Mouse (Mus musculus) stomach, embryonic 15.5 days (tissue): ENCODE data around the gene Ttc39a. TPM values are rescaled to one million over a fixed set of nuclear protein-coding genes. Genes with fewer than 3 reads are reported as not detected.

Source experiments
- ATAC-seq: fragments of 200-750 bp; cut with Nextera tagmentation; 2 replicates; pipeline ENCODE4 v1.8.0; 2017; ENCODE audit warnings: low read depth, moderate number of reproducible peaks, moderate TSS enrichment; ENCODE audit not compliant: insufficient read depth, low FRiP score
- H3K27ac ChIP-seq: fragments of 300-500 bp; sonication (generic); 2 replicates; pipeline ENCODE4 v1.5.1; 2015; ENCODE audit warnings: mild to moderate bottlenecking, inconsistent platforms
- H3K27me3 ChIP-seq: fragments of 300-500 bp; sonication (generic); replicated peaks from 2 replicates; pipeline ENCODE4 v1.6.1; 2015; ENCODE audit warnings: inconsistent platforms
- H3K36me3 ChIP-seq: fragments of 300-500 bp; sonication (generic); 2 replicates; pipeline ENCODE4 v1.6.1; 2015; ENCODE audit warnings: inconsistent platforms
- H3K4me1 ChIP-seq: fragments of 300-500 bp; sonication (generic); 2 replicates; pipeline ENCODE4 v1.6.1; 2015; ENCODE audit warnings: inconsistent platforms
- H3K4me2 ChIP-seq: fragments of 300-500 bp; sonication (generic); 2 replicates; pipeline ENCODE4 v1.6.1; 2015; ENCODE audit warnings: mild to moderate bottlenecking, inconsistent platforms
- H3K4me3 ChIP-seq: fragments of 300-500 bp; sonication (generic); replicated peaks from 2 replicates; pipeline ENCODE4 v1.5.1; 2015; ENCODE audit warnings: inconsistent platforms
- H3K9ac ChIP-seq: fragments of 300-500 bp; sonication (generic); 2 replicates; pipeline ENCODE4 v1.6.1; 2015; ENCODE audit warnings: inconsistent platforms
- H3K9me3 ChIP-seq: fragments of 300-500 bp; sonication (generic); 2 replicates; pipeline ENCODE4 v1.6.1; 2016; ENCODE audit warnings: inconsistent platforms
- WGBS: fragments of 180-500 bp; shearing (Covaris S2); methylation state at CpG from one replicate; pipeline ENCODE4 v1.1.7; 2015; 5-methylcytosine and 5-hydroxymethylcytosine counted together
- polyA plus RNA-seq: library from polyadenylated mRNA; unstranded; fragments of >200 nt; fragmentation: Nextera tagmentation; extraction: Ambion mirVana; gene quantifications from 2 replicates; pipeline ENCODE4 v1.2.1, GENCODE M21; 2015

The Ttc39a gene
- polyA plus RNA-seq, 1 experiment from 2014 or later, result 21.3 TPM

DNA sequence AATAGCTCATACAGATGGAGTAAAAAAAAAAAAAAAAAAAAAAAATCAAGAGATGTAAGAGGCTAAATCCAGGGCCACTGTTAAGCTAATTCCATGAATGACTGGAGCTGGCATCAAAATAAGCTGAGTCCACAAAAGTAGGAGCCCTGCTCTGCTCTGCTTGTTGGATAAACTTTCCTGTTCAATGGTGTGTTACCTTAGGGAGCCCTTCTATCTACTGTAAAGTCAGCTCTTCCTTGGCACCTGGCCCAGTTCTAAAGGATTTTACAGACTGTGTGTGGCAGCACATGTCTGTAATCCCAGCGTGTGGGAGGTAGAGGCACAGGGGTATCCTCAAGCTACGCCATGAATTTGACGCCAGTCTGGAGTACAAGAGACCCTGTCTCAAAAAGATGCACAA, 34.6 kb downstream of the Ttc39a start:
- no peak overlapping the region for H3K9ac ChIP-seq
- no peak for ATAC-seq
- no peak overlapping the region for H3K4me3 ChIP-seq
- 92% methylated on average over 3 of the region's 3 CpGs for WGBS
- no peak overlapping the region for H3K4me2 ChIP-seq
- no peaks in the 10 kb centered on the region for H3K27me3 ChIP-seq
- H3K9me3 ChIP-seq, result no peaks in the 10 kb centered on the region
- H3K36me3 ChIP-seq, result no peaks in the 10 kb centered on the region
- no peak overlapping the region for H3K27ac ChIP-seq
- H3K4me1 ChIP-seq, result no peaks in the 10 kb centered on the region

- Histone ChIP-seq H3K36me3 (no peaks in the 10 kb centered on the region), H3K9me3 (no peaks in the 10 kb centered on the region), H3K27ac (no peak overlapping the region), H3K9ac (no peak overlapping the region), H3K4me3 (no peak overlapping the region), H3K4me2 (no peak overlapping the region), H3K4me1 (no peaks in the 10 kb centered on the region), H3K27me3 (no peaks in the 10 kb centered on the region)
- WGBS, result 84% methylated on average over 7 of the region's 7 CpGs
- no peak for ATAC-seq
Measured at GRCm38 (mm10) chr4:109442126-109442525, 35.7 kb downstream of the Ttc39a start.

DNA sequence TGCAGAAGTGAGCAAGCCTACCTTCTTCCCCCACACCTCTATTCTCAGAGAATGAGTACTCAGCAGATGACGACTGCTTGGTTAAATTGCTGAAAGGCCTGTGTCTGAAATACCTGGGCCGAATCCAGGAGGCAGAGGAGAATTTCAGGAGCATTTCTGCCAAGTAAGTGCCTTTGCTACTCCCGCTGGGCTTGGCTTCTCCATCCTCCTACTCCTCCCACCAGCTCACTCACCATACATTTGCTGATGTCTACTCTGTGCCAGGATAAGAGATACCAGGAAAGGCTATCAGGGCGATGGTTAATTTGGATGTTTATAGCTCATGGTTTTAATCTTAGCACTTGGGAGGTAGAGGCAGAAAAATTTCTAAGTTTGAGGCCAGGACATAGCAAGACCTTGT, 36.2 kb downstream of the Ttc39a start:
- ATAC-seq, result no peak
- H3K27ac ChIP-seq, result no peak overlapping the region
- no peaks in the 10 kb centered on the region for H3K9me3 ChIP-seq
- no peak overlapping the region for H3K9ac ChIP-seq
- no peaks in the 10 kb centered on the region for H3K36me3 ChIP-seq
- no peaks in the 10 kb centered on the region for H3K27me3 ChIP-seq
- 74% methylated on average over 4 of the region's 4 CpGs for WGBS
- H3K4me3 ChIP-seq, result no peak overlapping the region
- no peaks in the 10 kb centered on the region for H3K4me1 ChIP-seq
- no peak overlapping the region for H3K4me2 ChIP-seq

GRCm38 (mm10) chr4:109444471-109444870, 38.0 kb downstream of the Ttc39a start:
- Histone ChIP-seq H3K27me3 (no peaks in the 10 kb centered on the region), H3K4me3 (no peak overlapping the region)
- no peak for ATAC-seq

GRCm38 (mm10) chr4:109444951-109445350, 38.5 kb downstream of the Ttc39a start:
- no peaks in the 10 kb centered on the region for H3K9me3 ChIP-seq
- no peak overlapping the region for H3K27ac ChIP-seq
- no peak overlapping the region for H3K4me3 ChIP-seq
- H3K36me3 ChIP-seq, result no peaks in the 10 kb centered on the region
- no peak overlapping the region for H3K4me2 ChIP-seq
- peak; percentile 63; the same call in 1 of the 2 replicates for ATAC-seq
- H3K4me1 ChIP-seq, result no peaks in the 10 kb centered on the region
- H3K27me3 ChIP-seq, result no peaks in the 10 kb centered on the region
- WGBS, result 84% methylated on average over 2 of the region's 2 CpGs
- no peak overlapping the region for H3K9ac ChIP-seq

More at GRCm38 (mm10) chr4:109444471-109444870, 38.0 kb downstream of the Ttc39a start:
- H3K4me2 ChIP-seq, result no peak overlapping the region
- 75% methylated on average over 6 of the region's 6 CpGs for WGBS
- no peak overlapping the region for H3K9ac ChIP-seq
- H3K4me1 ChIP-seq, result no peaks in the 10 kb centered on the region
- H3K36me3 ChIP-seq, result no peaks in the 10 kb centered on the region
- H3K9me3 ChIP-seq, result no peaks in the 10 kb centered on the region
- no peak overlapping the region for H3K27ac ChIP-seq

- Histone ChIP-seq H3K27ac (no peak overlapping the region), H3K9ac (no peak overlapping the region), H3K27me3 (no peaks in the 10 kb centered on the region), H3K4me3 (no peak overlapping the region), H3K4me2 (no peak overlapping the region), H3K36me3 (no peaks in the 10 kb centered on the region), H3K9me3 (no peaks in the 10 kb centered on the region), H3K4me1 (no peaks in the 10 kb centered on the region)
- peak; percentile 94 for ATAC-seq
- WGBS, result 68% methylated on average over 2 of the region's 2 CpGs
Measured at GRCm38 (mm10) chr4:109445397-109445796, 39.0 kb downstream of the Ttc39a start.

- Histone ChIP-seq H3K4me3 (no peak overlapping the region), H3K9me3 (no peaks in the 10 kb centered on the region), H3K36me3 (no peaks in the 10 kb centered on the region), H3K4me2 (no peak overlapping the region), H3K27ac (no peak overlapping the region), H3K9ac (no peak overlapping the region), H3K27me3 (no peaks in the 10 kb centered on the region), H3K4me1 (no peaks in the 10 kb centered on the region)
- 75% methylated on average over 1 of the region's 1 CpGs for WGBS
- ATAC-seq, result no peak
Measured at GRCm38 (mm10) chr4:109445956-109446355, 39.5 kb downstream of the Ttc39a start.

DNA sequence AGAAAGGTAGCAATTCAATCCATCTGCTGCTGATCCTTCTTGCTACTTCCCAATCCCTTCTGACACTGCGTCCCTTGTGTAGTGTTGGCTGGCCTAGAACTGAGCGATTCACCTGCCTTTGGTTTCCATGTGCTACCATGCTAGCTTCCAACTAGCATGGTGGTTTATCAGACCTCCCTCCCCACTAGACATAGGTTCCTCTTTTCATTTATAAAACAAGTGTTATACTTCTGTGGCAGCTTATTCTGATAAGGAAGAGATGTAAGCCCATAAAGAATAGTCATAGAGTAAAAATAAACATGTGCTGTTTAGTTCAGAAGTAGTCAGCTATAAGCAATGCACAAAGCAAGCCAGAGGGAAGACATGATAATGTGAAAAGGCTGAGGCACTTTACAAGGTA, 42.1 kb downstream of the Ttc39a start:
- no peaks in the 10 kb centered on the region for H3K4me1 ChIP-seq
- no peaks in the 10 kb centered on the region for H3K27me3 ChIP-seq
- H3K4me2 ChIP-seq, result no peak overlapping the region
- H3K36me3 ChIP-seq, result no peaks in the 10 kb centered on the region
- 91% methylated on average over 2 of the region's 2 CpGs for WGBS
- H3K4me3 ChIP-seq, result no peak overlapping the region
- no peak overlapping the region for H3K27ac ChIP-seq
- H3K9me3 ChIP-seq, result no peaks in the 10 kb centered on the region
- ATAC-seq, result no peak
- H3K9ac ChIP-seq, result no peak overlapping the region

DNA sequence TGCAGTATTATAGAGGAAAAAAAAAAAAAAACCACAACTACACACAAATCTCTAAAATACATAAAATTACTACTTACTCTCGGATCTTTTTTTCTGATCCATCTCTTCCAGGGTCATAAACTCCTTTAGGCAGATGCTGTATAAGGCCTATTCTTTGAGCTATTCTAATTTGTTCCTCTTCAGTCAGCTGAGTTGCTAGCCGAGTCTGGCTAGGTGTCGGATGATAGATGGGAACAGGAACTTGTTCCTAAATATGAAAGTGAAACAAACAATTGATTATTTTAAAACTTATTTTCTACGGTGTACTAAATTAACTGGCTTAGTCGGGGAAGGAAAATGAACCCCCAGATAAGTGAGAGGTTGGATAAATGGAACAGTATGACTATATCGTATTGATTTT, 50.4 kb downstream of the Ttc39a start:
- Histone ChIP-seq H3K9me3 (no peaks in the 10 kb centered on the region), H3K4me1 (no peaks in the 10 kb centered on the region), H3K4me3 (no peak overlapping the region), H3K27ac (no peak overlapping the region), H3K9ac (no peak overlapping the region), H3K36me3 (no peaks in the 10 kb centered on the region), H3K27me3 (no peaks in the 10 kb centered on the region), H3K4me2 (no peak overlapping the region)
- whole genome bisulfite sequencing, result 83% methylated on average over 6 of the region's 6 CpGs
- ATAC-seq, result no peak

DNA sequence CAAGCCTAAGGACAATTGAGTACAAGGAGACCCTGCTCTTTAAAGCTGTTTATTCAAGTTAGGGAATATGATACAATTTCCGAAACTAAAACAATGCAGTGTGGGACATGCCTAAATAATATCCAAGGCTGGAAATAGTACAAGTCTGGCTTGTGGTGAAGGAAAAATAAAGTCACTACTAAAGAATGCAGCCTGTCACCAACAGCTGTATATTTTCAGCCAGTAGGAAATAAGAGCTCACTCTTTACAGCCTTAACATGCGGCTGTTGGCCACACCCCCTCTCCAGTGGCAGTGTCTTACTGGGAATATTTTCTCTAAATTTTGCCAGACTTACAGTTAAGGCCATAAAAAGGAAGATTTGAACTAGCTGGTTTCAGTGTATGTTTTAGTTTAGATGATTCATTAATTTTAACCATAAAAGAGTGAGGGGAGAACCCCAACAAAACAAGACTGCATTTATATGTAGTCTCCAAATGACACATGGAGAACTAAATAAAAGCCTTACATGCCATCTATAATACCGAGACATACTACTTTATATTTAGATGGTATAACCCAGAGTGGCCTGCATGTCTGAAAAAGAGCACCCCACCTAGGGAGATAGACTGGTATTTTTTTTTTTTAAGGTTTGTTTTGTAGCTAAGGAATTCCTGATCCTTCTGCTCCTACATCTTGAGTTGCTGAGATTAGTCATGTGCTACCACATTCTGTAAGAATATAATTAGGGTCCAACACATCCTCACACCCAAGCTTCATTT, 54.2 kb downstream of the Ttc39a start:
- H3K4me2 ChIP-seq, result no peak overlapping the region
- no peaks in the 10 kb centered on the region for H3K27me3 ChIP-seq
- no peaks in the 10 kb centered on the region for H3K36me3 ChIP-seq
- no peaks in the 10 kb centered on the region for H3K9me3 ChIP-seq
- peak; percentile 83; the same call in 1 of the 2 replicates for ATAC-seq
- peak overlapping the region; percentile 60 for H3K27ac ChIP-seq
- H3K9ac ChIP-seq, result no peak overlapping the region
- 29% methylated on average over 3 of the region's 3 CpGs for WGBS
- no peak overlapping the region for H3K4me3 ChIP-seq
- no peaks in the 10 kb centered on the region for H3K4me1 ChIP-seq

GRCm38 (mm10) chr4:109463892-109464291, 57.5 kb downstream of the Ttc39a start:
- no peaks in the 10 kb centered on the region for H3K36me3 ChIP-seq
- no peaks in the 10 kb centered on the region for H3K9me3 ChIP-seq
- H3K27me3 ChIP-seq, result no peaks in the 10 kb centered on the region
- H3K9ac ChIP-seq, result no peak overlapping the region
- no peaks in the 10 kb centered on the region for H3K4me1 ChIP-seq
- no peak overlapping the region for H3K4me2 ChIP-seq
- ATAC-seq, result no peak
- no peak overlapping the region for H3K27ac ChIP-seq
- no peak overlapping the region for H3K4me3 ChIP-seq

- no peak; the same call in 1 of the 2 replicates for ATAC-seq
- H3K9ac ChIP-seq, result no peak overlapping the region
Measured at GRCm38 (mm10) chr4:109467687-109468086, 61.3 kb downstream of the Ttc39a start.

DNA sequence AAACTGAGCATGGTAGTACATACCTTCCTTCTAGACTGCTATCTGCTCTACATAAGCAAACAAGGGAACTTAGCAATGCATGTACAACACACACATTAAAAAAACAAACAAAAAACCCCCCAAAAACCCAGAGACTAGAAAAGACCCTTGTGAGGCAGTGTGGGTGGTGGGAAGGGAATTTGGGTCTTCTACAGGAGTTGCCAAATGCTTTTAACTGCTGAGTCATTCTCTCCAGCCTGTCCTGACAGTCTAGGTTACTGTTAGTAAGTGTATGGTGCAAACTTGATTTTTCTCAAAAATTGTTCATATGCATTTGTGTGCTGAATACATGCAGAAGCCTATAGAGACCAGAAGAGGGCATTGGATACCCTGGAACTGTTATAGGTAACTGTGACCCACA, 65.2 kb downstream of the Ttc39a start:
- H3K4me1 ChIP-seq, result peaks cover 11% of the 10 kb centered on the region; the same call in 1 of the 2 replicates
- ATAC-seq, result no peak
- no peaks in the 10 kb centered on the region for H3K27me3 ChIP-seq
- no peak overlapping the region for H3K4me3 ChIP-seq
- no peak overlapping the region for H3K4me2 ChIP-seq
- no peaks in the 10 kb centered on the region for H3K36me3 ChIP-seq
- no peak overlapping the region for H3K27ac ChIP-seq
- H3K9ac ChIP-seq, result no peak overlapping the region
- no peaks in the 10 kb centered on the region for H3K9me3 ChIP-seq

More at GRCm38 (mm10) chr4:109467687-109468086, 61.3 kb downstream of the Ttc39a start:
- H3K27me3 ChIP-seq, result no peaks in the 10 kb centered on the region
- H3K9me3 ChIP-seq, result no peaks in the 10 kb centered on the region
- no peaks in the 10 kb centered on the region for H3K36me3 ChIP-seq
- H3K4me1 ChIP-seq, result peaks cover 4% of the 10 kb centered on the region; the same call in 1 of the 2 replicates
- H3K4me3 ChIP-seq, result no peak overlapping the region
- H3K4me2 ChIP-seq, result no peak overlapping the region
- no peak overlapping the region for H3K27ac ChIP-seq
